Mouse (Mus musculus): ENCODE data around the gene Gm3676. TPM values are rescaled to one million over a fixed set of nuclear protein-coding genes. Genes with fewer than 3 reads are reported as not detected.

The Gm3676 gene
- polyA plus RNA-seq (2017; shearing (Covaris generic)), result not detected

GRCm38 (mm10) chr14:41646387-41646786 is at the start of gene Gm3676:
Gene Gm3676 (minus strand): TSS chr14:41646487.

GRCm38 (mm10) chr14:41624512-41624911 is 21.8 kb downstream of the Gm3676 start, which contains the start of gene Gm3072:
Gene Gm3072 (minus strand): TSS chr14:41624612.

Other genes with a start within 250 kb of the Gm3676 start
- not detected for gene Gm6482, start 238.2 kb downstream of the Gm3676 start, polyA plus RNA-seq (2017; shearing (Covaris generic))
- gene Gm7954, start 193.0 kb downstream of the Gm3676 start, polyA plus RNA-seq (2017; shearing (Covaris generic)), result not detected
- gene Gm3486, start 157.0 kb downstream of the Gm3676 start, polyA plus RNA-seq (2017; shearing (Covaris generic)), result not detected
- not detected for gene Gm7970, start 90.9 kb downstream of the Gm3676 start, polyA plus RNA-seq (2017; shearing (Covaris generic))
- not detected for gene 1700049E17Rik2, start 73.3 kb downstream of the Gm3676 start, polyA plus RNA-seq (2017; shearing (Covaris generic))
- gene Gm3072, start 21.9 kb downstream of the Gm3676 start, polyA plus RNA-seq (2017; shearing (Covaris generic)), result not detected
- not detected for gene Gm8068, start 55.4 kb upstream of the Gm3676 start, polyA plus RNA-seq (2017; shearing (Covaris generic))
- gene Gm7929, start 104.1 kb upstream of the Gm3676 start, polyA plus RNA-seq (2017; shearing (Covaris generic)), result not detected
- not detected for gene Gm47189, start 126.0 kb upstream of the Gm3676 start, polyA plus RNA-seq (2017; shearing (Covaris generic))